Mouse (Mus musculus) left cerebral cortex, postnatal 14 days (tissue): ENCODE measurements around the gene Lbx2. TPM values are rescaled to one million over a fixed set of nuclear protein-coding genes. Genes with fewer than 3 reads are reported as not detected.
A peak's percentile ranks its signal among the peaks of the same experiment; 100 is the strongest.

Experiments used
- DNase-seq, 2 experiments: peaks; one replicate each; pipeline ENCODE4 v3.0.0; 2021 to 2022; ENCODE audit warnings: low spot score in 2 of 2, mixed read lengths in 1 of 2
- intact Hi-C: fragments of 180-260 bp; cut with DNase I; formaldehyde crosslinking; loops from one replicate; pipeline ENCODE4 v1.15.1; 2025
- long read RNA-seq, 2 experiments: library from polyadenylated mRNA; stranded (forward); transcript quantifications; one replicate each; pipeline ENCODE4 v2.0.0; 2021
- total RNA-seq, 2 experiments: library from RNA; stranded (reverse); gene quantifications; 2 replicates each; pipeline ENCODE4 v1.2.3; 2021

Lbx2 gene
- total RNA-seq = under 1 TPM in 1 of 2 experiments, not detected in 1; 0.46 TPM
- long read RNA-seq, experiment 1 = 0 reads
- long read RNA-seq, experiment 2 = 0 reads

DNA sequence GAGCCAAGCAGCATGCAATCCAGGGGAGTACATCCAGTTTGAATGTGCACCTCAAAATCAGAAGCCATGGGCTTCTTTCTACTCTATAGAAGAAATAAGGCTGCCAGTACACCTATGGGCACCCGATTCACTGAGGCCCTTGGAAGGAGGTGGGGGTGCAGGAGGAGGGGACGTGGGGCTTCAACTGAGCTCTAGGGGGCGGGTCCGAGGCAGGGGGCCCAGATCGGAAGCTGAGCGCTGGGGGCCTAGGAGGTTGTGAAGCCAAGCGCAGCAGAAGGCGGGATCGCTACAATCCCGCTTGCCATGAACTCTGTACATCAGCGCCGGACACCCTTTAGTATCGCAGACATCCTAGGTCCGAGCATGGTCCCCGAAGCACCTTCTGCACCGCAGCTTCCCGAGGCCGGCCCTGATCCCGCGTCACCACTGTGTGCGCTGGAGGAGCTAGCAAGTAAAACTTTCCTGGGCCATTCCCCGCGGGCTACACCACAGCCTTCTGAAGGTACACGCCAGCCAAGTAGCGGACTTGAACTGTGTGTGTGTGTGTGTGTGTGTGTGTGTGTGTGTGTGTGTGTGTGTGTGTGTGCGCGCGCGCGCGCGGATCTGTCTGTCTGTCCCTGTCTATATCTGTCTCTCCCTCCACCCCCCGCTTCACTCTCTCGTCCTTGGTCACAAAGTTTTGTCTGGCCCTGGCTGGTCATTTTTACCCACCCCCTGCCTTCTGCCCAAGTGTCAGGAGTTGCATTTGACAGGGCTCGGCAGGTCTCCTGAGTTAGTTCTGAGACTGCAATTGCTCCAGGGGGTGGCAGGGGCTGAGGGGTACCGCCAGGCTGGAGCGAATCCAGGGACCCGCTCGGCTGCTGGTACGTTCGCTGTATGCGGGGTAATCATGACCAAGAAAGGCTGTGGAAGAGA, at the start of gene Lbx2:
Gene Lbx2, plus strand, starts transcription at position 247 of the 915 bp plus-strand sequence.
- no peak for DNase-seq
- intact Hi-C loops = no loop called here

DNA sequence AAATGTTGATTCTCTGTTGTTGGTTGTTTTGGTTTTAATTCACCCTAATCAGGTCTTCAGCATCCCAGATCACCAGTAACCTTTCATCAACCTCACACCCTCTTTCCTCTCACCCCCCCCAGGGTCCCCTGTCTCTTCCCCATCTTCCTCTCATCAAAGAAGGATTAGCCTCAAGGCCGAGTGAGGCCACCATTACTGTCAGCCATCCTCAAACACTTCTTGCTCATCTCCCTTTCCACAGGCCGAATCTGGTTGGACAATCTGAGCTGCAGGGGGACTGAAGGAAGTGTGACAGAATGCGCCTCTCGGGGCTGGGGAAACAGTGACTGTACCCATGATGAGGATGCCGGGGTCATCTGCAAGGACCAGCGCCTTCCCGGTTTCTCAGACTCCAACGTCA, 49.0 kb upstream of the Lbx2 start:
- no peak for DNase-seq
- intact Hi-C loops = no loop called here

- intact Hi-C loops = no loop called here
- DNase-seq = peak; percentile 82 to 86
Measured at GRCm38 (mm10) chr6:83038496-83039012, 47.6 kb upstream of the Lbx2 start.

- intact Hi-C loops = no loop called here
- DNase-seq = no peak
Measured at GRCm38 (mm10) chr6:83040601-83041000, 45.6 kb upstream of the Lbx2 start.

DNA sequence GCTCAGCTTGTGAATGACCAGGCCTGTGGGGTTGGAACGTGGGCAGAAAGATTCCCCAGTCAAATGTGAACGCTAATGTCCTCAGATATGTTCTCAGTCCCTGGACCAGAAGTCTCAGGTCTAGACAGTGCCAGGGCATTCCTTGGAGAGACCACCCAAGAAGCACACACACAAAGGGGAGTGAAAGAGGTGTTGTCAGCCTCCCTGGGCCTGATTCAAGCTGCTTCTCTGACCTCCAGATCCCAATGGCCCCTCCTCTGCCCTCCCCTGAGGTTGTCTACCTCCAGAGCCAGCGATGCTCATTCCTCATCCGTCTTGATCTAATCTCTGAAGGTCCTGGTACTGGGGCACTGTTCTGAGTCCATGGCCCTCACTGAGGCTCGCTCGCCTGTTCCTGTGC, 42.6 kb upstream of the Lbx2 start:
- intact Hi-C loops = no loop called here
- DNase-seq = no peak

- DNase-seq = no peak
- intact Hi-C loops = no loop called here
Measured at GRCm38 (mm10) chr6:83043993-83044392, 42.2 kb upstream of the Lbx2 start.

DNA sequence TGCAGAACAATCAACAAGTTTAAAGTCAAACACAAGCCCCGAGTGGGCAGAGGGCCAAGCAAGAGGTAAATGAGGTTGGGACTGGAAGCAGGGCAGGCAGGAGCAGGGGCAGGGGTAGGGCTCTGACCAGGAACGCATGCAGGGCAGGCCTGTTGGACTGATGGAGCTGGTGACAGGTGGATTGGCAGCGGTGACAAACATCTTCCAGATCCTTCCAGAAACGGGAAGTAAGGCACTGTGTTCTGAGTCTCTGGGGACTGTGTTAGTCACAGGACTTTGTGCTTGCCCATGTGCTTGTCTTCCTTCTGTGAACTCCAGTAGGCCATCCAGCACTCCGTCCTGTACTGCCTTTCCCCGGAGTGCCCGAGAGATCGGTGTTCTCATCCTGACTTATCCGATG, 41.4 kb upstream of the Lbx2 start:
- DNase-seq = no peak
- intact Hi-C loops = no loop called here

DNA sequence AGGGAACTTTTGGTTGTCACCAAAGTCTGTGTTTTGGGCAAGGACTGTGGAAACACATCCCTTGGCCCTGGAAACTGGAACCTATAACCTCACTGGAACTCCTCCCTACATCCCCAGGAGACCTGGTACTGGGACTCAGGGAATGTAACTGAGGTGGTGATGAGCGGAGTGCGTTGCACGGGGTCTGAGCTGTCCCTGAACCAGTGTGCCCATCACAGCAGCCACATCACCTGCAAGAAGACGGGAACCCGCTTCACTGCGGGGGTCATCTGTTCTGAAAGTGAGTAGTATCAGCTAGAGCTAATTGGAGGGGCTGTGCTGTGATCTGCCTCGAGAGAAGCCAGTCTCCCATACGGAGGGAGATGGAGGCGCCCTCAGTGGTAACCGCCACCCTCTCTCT, 36.8 kb upstream of the Lbx2 start:
- no peak for DNase-seq
- intact Hi-C loops = no loop called here

- peak; percentile 43 to 62 for DNase-seq
- intact Hi-C loops = no loop called here
Measured at GRCm38 (mm10) chr6:83053136-83053960, 32.8 kb upstream of the Lbx2 start.

GRCm38 (mm10) chr6:83054074-83054851, 31.9 kb upstream of the Lbx2 start, which contains the start of gene Aup1:
Gene Aup1, plus strand, starts transcription at chr6:83054521.
- intact Hi-C loops = loop anchor here (1.0 kb wide), 2 partner anchors 47 to 58 kb away; partner anchors contain the start of genes Ccdc142 and Gm42688

DNA sequence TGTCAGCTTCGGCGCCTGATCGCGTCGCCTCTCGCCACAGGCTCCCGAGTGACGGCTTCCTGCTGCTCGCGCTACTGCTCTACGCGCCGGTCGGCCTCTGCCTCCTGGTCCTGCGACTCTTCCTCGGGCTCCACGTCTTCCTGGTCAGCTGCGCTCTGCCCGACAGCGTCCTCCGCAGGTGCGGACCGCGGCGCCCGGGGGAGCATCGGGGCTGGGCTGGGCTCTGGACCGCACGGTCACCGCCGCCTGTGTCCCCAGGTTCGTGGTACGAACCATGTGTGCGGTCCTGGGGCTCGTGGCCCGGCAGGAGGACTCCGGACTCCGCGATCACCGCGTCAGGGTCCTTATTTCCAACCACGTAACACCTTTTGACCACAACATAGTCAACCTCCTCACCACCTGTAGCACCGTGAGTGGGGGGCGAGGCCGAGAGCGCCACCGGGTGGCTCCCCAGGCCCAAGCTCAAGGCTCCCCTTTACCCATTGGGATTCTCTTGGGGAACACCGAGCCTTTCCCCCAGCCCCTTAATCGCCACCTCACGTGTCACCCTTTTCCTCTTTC, 31.2 kb upstream of the Lbx2 start, which contains the start of gene Htra2:
Gene Htra2, minus strand, starts transcription at position 403 of the 561 bp plus-strand sequence.
- DNase-seq = peak in 1 of 2 experiments; percentile 46
- intact Hi-C loops = loop anchor here (1.0 kb wide), 2 partner anchors 46 to 59 kb away; partner anchors contain the start of genes Ccdc142 and Gm42688

More at GRCm38 (mm10) chr6:83054074-83054851, 31.9 kb upstream of the Lbx2 start, which contains the start of gene Aup1:
- peak; percentile 98 to 99 for DNase-seq

GRCm38 (mm10) chr6:83057790-83058189, 28.4 kb upstream of the Lbx2 start, which contains the start of gene Dqx1:
Gene Dqx1, plus strand, starts transcription at chr6:83057844.
- DNase-seq = peak in 1 of 2 experiments; percentile 14
- intact Hi-C loops = no loop called here

GRCm38 (mm10) chr6:83058725-83059124, 27.4 kb upstream of the Lbx2 start:
- intact Hi-C loops = no loop called here

GRCm38 (mm10) chr6:83065995-83066394, 20.2 kb upstream of the Lbx2 start:
- DNase-seq = no peak
- intact Hi-C loops = no loop called here

More at GRCm38 (mm10) chr6:83058725-83059124, 27.4 kb upstream of the Lbx2 start:
- no peak for DNase-seq

GRCm38 (mm10) chr6:83066441-83066840, 19.7 kb upstream of the Lbx2 start:
- intact Hi-C loops = no loop called here
- DNase-seq = no peak

DNA sequence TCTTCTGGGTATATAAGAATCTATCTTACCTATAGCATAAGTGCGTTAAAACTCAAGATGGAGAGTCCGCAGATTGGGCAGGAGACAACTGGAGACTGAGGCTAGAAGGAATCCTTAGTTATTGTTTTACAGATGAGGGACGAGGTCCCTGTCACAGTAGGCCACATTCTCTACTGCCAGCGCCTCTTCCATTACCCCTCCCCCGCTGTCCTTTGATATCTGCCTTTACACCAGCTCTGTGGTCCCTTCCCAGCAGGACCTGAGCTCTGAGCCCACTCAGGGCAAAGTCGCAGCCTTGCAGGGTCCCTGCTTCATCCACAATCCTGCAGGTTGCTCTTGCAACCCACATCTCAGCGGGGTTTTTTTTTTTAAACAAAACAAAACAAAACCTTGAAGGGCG, 17.9 kb upstream of the Lbx2 start:
- intact Hi-C loops = no loop called here
- DNase-seq = no peak

GRCm38 (mm10) chr6:83068706-83069487, 17.3 kb upstream of the Lbx2 start:
- intact Hi-C loops = no loop called here
- no peak for DNase-seq
